Mouse (Mus musculus): ENCODE measurements around the gene C530008M17Rik.

Gene C530008M17Rik

GRCm38 (mm10) chr5:76772831-76773230 lies 116.5 kb downstream of the C530008M17Rik start:
- in situ Hi-C loops (cut with MboI, MseI) = no loop called here

GRCm38 (mm10) chr5:76773492-76774158 lies 117.3 kb downstream of the C530008M17Rik start:
- in situ Hi-C loops (cut with MboI, MseI) = no loop called here

- in situ Hi-C loops (cut with MboI, MseI) = no loop called here
Measured at GRCm38 (mm10) chr5:76779094-76779615, 122.8 kb downstream of the C530008M17Rik start.

GRCm38 (mm10) chr5:76781943-76782342 lies 125.6 kb downstream of the C530008M17Rik start:
- in situ Hi-C loops (cut with MboI, MseI) = no loop called here

- in situ Hi-C loops (cut with MboI, MseI) = no loop called here
Measured at GRCm38 (mm10) chr5:76782414-76783103, 126.2 kb downstream of the C530008M17Rik start.

GRCm38 (mm10) chr5:76783104-76783441 lies 126.8 kb downstream of the C530008M17Rik start:
- in situ Hi-C loops (cut with MboI, MseI) = no loop called here

- in situ Hi-C loops (cut with MboI, MseI) = no loop called here
Measured at GRCm38 (mm10) chr5:76784151-76784723, 127.9 kb downstream of the C530008M17Rik start.

- in situ Hi-C loops (cut with MboI, MseI) = no loop called here
Measured at GRCm38 (mm10) chr5:76785013-76785412, 128.7 kb downstream of the C530008M17Rik start.

- in situ Hi-C loops (cut with MboI, MseI) = no loop called here
Measured at GRCm38 (mm10) chr5:76789881-76790280, 133.6 kb downstream of the C530008M17Rik start.

GRCm38 (mm10) chr5:76791280-76791679 lies 135.0 kb downstream of the C530008M17Rik start:
- in situ Hi-C loops (cut with MboI, MseI) = no loop called here

GRCm38 (mm10) chr5:76792720-76793119 lies 136.4 kb downstream of the C530008M17Rik start:
- in situ Hi-C loops (cut with MboI, MseI) = no loop called here

- in situ Hi-C loops (cut with MboI, MseI) = no loop called here
Measured at GRCm38 (mm10) chr5:76798043-76798442, 141.7 kb downstream of the C530008M17Rik start.

- in situ Hi-C loops (cut with MboI, MseI) = no loop called here
Measured at GRCm38 (mm10) chr5:76799471-76799870, 143.2 kb downstream of the C530008M17Rik start.

- in situ Hi-C loops (cut with MboI, MseI) = no loop called here
Measured at GRCm38 (mm10) chr5:76809031-76809430, 152.7 kb downstream of the C530008M17Rik start.

- in situ Hi-C loops (cut with MboI, MseI) = no loop called here
Measured at GRCm38 (mm10) chr5:76815035-76815434, 158.7 kb downstream of the C530008M17Rik start.

- in situ Hi-C loops (cut with MboI, MseI) = no loop called here
Measured at GRCm38 (mm10) chr5:76815786-76816455, 159.6 kb downstream of the C530008M17Rik start.

- in situ Hi-C loops (cut with MboI, MseI) = no loop called here
Measured at GRCm38 (mm10) chr5:76816748-76817147, 160.4 kb downstream of the C530008M17Rik start.

- in situ Hi-C loops (cut with MboI, MseI) = no loop called here
Measured at GRCm38 (mm10) chr5:76817678-76818077, 161.4 kb downstream of the C530008M17Rik start.

GRCm38 (mm10) chr5:76818807-76819206 lies 162.5 kb downstream of the C530008M17Rik start:
- in situ Hi-C loops (cut with MboI, MseI) = no loop called here

GRCm38 (mm10) chr5:76822097-76822496 lies 165.8 kb downstream of the C530008M17Rik start:
- in situ Hi-C loops (cut with MboI, MseI) = no loop called here

- in situ Hi-C loops (cut with MboI, MseI) = no loop called here
Measured at GRCm38 (mm10) chr5:76828527-76829240, 172.4 kb downstream of the C530008M17Rik start.

All from T-helper 17 cell (primary cell).